Mouse (Mus musculus) brain, embryonic 14.5 days (tissue): ENCODE measurements at regions not wholly inside any gene's neighbourhood (a gene's known extent, or its start where the extent isn't known, plus 50 kb on each side); places are given as distances from the start of the nearest gene placed in this dataset.

Experiments
- DNase-seq: peaks from one replicate; pipeline ENCODE4 v3.0.0-alpha.2; 2011; ENCODE audit warnings: low read depth
- CTCF ChIP-seq: fragments of 200-500 bp; IDR thresholded peaks from 2 replicates; pipeline ENCODE4 v1.5.1; 2012; ENCODE audit warnings: inconsistent platforms, mild to moderate bottlenecking, moderate library complexity, borderline replicate concordance; ENCODE audit not compliant: insufficient read depth, insufficient read length; ENCODE audit errors: extremely low read depth
- POLR2A ChIP-seq: fragments of 200-500 bp; IDR thresholded peaks from 2 replicates; pipeline ENCODE4 v1.6.1; 2012; ENCODE audit warnings: mild to moderate bottlenecking, inconsistent platforms, borderline replicate concordance; ENCODE audit not compliant: poor library complexity, insufficient read depth, insufficient read length, severe bottlenecking; ENCODE audit errors: extremely low read depth

GRCm38 (mm10) chr2:128493871-128494270 lies 97.1 kb upstream of the Spdye4c start:
- TF ChIP-seq CTCF (no peak), POLR2A (no peak)
- DNase-seq, result no peak

- TF ChIP-seq CTCF (no peak), POLR2A (no peak)
- no peak for DNase-seq
Observed at GRCm38 (mm10) chr2:128497891-128498290, 93.1 kb upstream of the Spdye4c start.

- TF ChIP-seq POLR2A (no peak), CTCF (no peak)
- no peak for DNase-seq
Observed at GRCm38 (mm10) chr2:128498611-128499010, 92.4 kb upstream of the Spdye4c start.

GRCm38 (mm10) chr2:128499575-128500184 lies 91.3 kb upstream of the Spdye4c start:
- DNase-seq, result no peak
- TF ChIP-seq POLR2A, result no peak
- TF ChIP-seq CTCF, result no peak

- TF ChIP-seq POLR2A (no peak), CTCF (no peak)
- no peak for DNase-seq
Observed at GRCm38 (mm10) chr2:128502676-128503075, 88.3 kb upstream of the Spdye4c start.

GRCm38 (mm10) chr2:128503136-128503935 lies 87.7 kb upstream of the Spdye4c start:
- no peak for DNase-seq
- no peak for TF ChIP-seq POLR2A
- no peak for TF ChIP-seq CTCF

- TF ChIP-seq CTCF, result no peak
- TF ChIP-seq POLR2A, result no peak
- peak; percentile 58 for DNase-seq
Observed at GRCm38 (mm10) chr2:128507591-128508243, 83.3 kb upstream of the Spdye4c start.

- DNase-seq, result peak; percentile 24
Observed at GRCm38 (mm10) chr2:128508244-128508605, 82.8 kb upstream of the Spdye4c start.

GRCm38 (mm10) chr2:128511291-128511690 lies 79.7 kb upstream of the Spdye4c start:
- DNase-seq, result no peak
- no peak for TF ChIP-seq CTCF

More at GRCm38 (mm10) chr2:128508244-128508605, 82.8 kb upstream of the Spdye4c start:
- TF ChIP-seq CTCF, result no peak
- no peak for TF ChIP-seq POLR2A

GRCm38 (mm10) chr2:128512852-128513251 lies 78.2 kb upstream of the Spdye4c start:
- TF ChIP-seq CTCF (no peak), POLR2A (no peak)
- DNase-seq, result no peak

- TF ChIP-seq POLR2A (no peak), CTCF (no peak)
- DNase-seq, result peak; percentile 10
Observed at GRCm38 (mm10) chr2:128514463-128515290, 76.3 kb upstream of the Spdye4c start.

- peak; percentile 4 for DNase-seq
- no peak for TF ChIP-seq POLR2A
- no peak for TF ChIP-seq CTCF
Observed at GRCm38 (mm10) chr2:128515701-128516100, 75.3 kb upstream of the Spdye4c start.
